Mouse (Mus musculus): ENCODE results near the gene Mgat1.

DNA sequence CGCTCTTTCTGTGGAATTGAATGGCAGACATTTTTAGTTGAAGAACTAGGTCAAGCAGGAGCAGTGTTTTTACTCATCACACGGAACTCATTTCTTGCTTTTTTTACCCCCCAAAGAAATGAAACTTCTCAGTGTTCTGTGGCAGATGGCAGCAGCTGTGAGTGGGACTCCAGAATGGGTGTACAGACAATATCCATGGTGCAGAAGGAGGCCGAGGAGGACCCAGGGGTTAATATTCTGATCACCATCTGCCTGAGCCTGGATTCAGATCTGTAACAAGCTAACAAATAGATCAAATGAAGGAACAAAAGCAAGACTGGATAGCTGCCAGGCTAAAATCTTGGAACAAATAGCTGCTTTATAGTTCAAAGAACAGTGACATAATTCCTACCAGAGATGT is 48.8 kb downstream of the Mgat1 start:
- no peak for TF ChIP-seq POLR2A (IDR thresholded peaks at IDR 0.05; ENCODE audit: borderline replicate concordance, low read depth, low read length)
- TF ChIP-seq CTCF (IDR thresholded peaks at IDR 0.05; ENCODE audit: low read depth, low read length) = no peak

Data from bone marrow macrophage, adult 2 months (primary cell).